Mouse (Mus musculus): ENCODE data around the gene Srrt. TPM values are rescaled to one million over a fixed set of nuclear protein-coding genes. Genes with fewer than 3 reads are reported as not detected.
A peak's percentile ranks its signal among the peaks of the same experiment; 100 is the strongest.

Srrt gene
- polyA plus RNA-seq, 1 experiment from 2014 or later: 158 TPM

GRCm38 (mm10) chr5:137301253-137301652 is 6.2 kb downstream of the Srrt start:
- Histone ChIP-seq H3K9me3 (ENCODE audit: low read length) (no peaks in the 10 kb centered on the region), H3K36me3 (ENCODE audit: insufficient read depth, low read length) (peaks cover 78% of the 10 kb centered on the region), H3K9ac (replicated peaks; ENCODE audit: low read length) (no peak overlapping the region), H3K27me3 (ENCODE audit: insufficient read depth, low read length) (no peaks in the 10 kb centered on the region), H3K27ac (ENCODE audit: low read length) (no peak overlapping the region), H3K4me2 (replicated peaks; ENCODE audit: low read depth, low read length) (no peak overlapping the region), H3K4me3 (ENCODE audit: low read length) (no peak overlapping the region), H3K4me1 (ENCODE audit: insufficient read depth, low read length) (peaks cover 24% of the 10 kb centered on the region)
- 86% methylated on average over 21 of the region's 21 CpGs for WGBS
- 0 out of 2 replicates have a peak, but pooled peaks have one; percentile 37 for ATAC-seq (ENCODE audit: low FRiP score, low TSS enrichment)

GRCm38 (mm10) chr5:137299240-137299639 is 8.2 kb downstream of the Srrt start:
- no peak for ATAC-seq (ENCODE audit: low FRiP score, low TSS enrichment)
- Histone ChIP-seq H3K27ac (ENCODE audit: low read length) (no peak overlapping the region), H3K4me1 (ENCODE audit: insufficient read depth, low read length) (peaks cover 12% of the 10 kb centered on the region), H3K9ac (replicated peaks; ENCODE audit: low read length) (no peak overlapping the region), H3K27me3 (ENCODE audit: insufficient read depth, low read length) (no peaks in the 10 kb centered on the region), H3K4me3 (ENCODE audit: low read length) (no peak overlapping the region), H3K36me3 (ENCODE audit: insufficient read depth, low read length) (peaks cover 89% of the 10 kb centered on the region), H3K4me2 (replicated peaks; ENCODE audit: low read depth, low read length) (no peak overlapping the region), H3K9me3 (ENCODE audit: low read length) (no peaks in the 10 kb centered on the region)
- WGBS: 85% methylated on average over 7 of the region's 7 CpGs

- Histone ChIP-seq H3K9me3 (ENCODE audit: low read length) (no peaks in the 10 kb centered on the region), H3K27ac (ENCODE audit: low read length) (no peak overlapping the region), H3K36me3 (ENCODE audit: insufficient read depth, low read length) (peaks cover 69% of the 10 kb centered on the region), H3K9ac (replicated peaks; ENCODE audit: low read length) (no peak overlapping the region), H3K4me2 (replicated peaks; ENCODE audit: low read depth, low read length) (no peak overlapping the region), H3K4me1 (ENCODE audit: insufficient read depth, low read length) (peaks cover 14% of the 10 kb centered on the region), H3K4me3 (ENCODE audit: low read length) (no peak overlapping the region), H3K27me3 (ENCODE audit: insufficient read depth, low read length) (no peaks in the 10 kb centered on the region; the same call in none of the 2 replicates)
- no peak for ATAC-seq (ENCODE audit: low FRiP score, low TSS enrichment)
- WGBS: 91% methylated on average over 14 of the region's 14 CpGs
Measured at GRCm38 (mm10) chr5:137297126-137297525, 10.3 kb downstream of the Srrt start.

- H3K4me1 ChIP-seq (ENCODE audit: insufficient read depth, low read length): peaks cover 14% of the 10 kb centered on the region
- H3K27ac ChIP-seq (ENCODE audit: low read length): no peak overlapping the region
- peaks cover 56% of the 10 kb centered on the region for H3K36me3 ChIP-seq (ENCODE audit: insufficient read depth, low read length)
- H3K4me3 ChIP-seq (ENCODE audit: low read length): no peak overlapping the region
- ATAC-seq (ENCODE audit: low FRiP score, low TSS enrichment): no peak
- H3K9me3 ChIP-seq (ENCODE audit: low read length): no peaks in the 10 kb centered on the region
- 92% methylated on average over 15 of the region's 15 CpGs for WGBS
- no peak overlapping the region for H3K9ac ChIP-seq (replicated peaks; ENCODE audit: low read length)
- peaks cover 7% of the 10 kb centered on the region for H3K27me3 ChIP-seq (ENCODE audit: insufficient read depth, low read length)
- H3K4me2 ChIP-seq (replicated peaks; ENCODE audit: low read depth, low read length): no peak overlapping the region
Measured at GRCm38 (mm10) chr5:137295712-137296111, 11.8 kb downstream of the Srrt start.

GRCm38 (mm10) chr5:137295296-137295695 is 12.2 kb downstream of the Srrt start:
- Histone ChIP-seq H3K36me3 (ENCODE audit: insufficient read depth, low read length) (peaks cover 52% of the 10 kb centered on the region), H3K4me2 (replicated peaks; ENCODE audit: low read depth, low read length) (peak overlapping the region; percentile 98), H3K27me3 (ENCODE audit: insufficient read depth, low read length) (peaks cover 11% of the 10 kb centered on the region), H3K27ac (ENCODE audit: low read length) (no peak overlapping the region), H3K4me1 (ENCODE audit: insufficient read depth, low read length) (peaks cover 14% of the 10 kb centered on the region), H3K9me3 (ENCODE audit: low read length) (no peaks in the 10 kb centered on the region), H3K9ac (replicated peaks; ENCODE audit: low read length) (peak overlapping the region; percentile 76), H3K4me3 (ENCODE audit: low read length) (peak overlapping the region; percentile 63)
- no peak for ATAC-seq (ENCODE audit: low FRiP score, low TSS enrichment)
- 81% methylated on average over 9 of the region's 9 CpGs for WGBS

GRCm38 (mm10) chr5:137294744-137295093 is 12.8 kb downstream of the Srrt start:
- Histone ChIP-seq H3K27ac (ENCODE audit: low read length) (peak overlapping the region; percentile 85), H3K36me3 (ENCODE audit: insufficient read depth, low read length) (peaks cover 46% of the 10 kb centered on the region), H3K9me3 (ENCODE audit: low read length) (no peaks in the 10 kb centered on the region), H3K4me2 (replicated peaks; ENCODE audit: low read depth, low read length) (peak overlapping the region; percentile 98), H3K4me3 (ENCODE audit: low read length) (peak overlapping the region; percentile 63), H3K9ac (replicated peaks; ENCODE audit: low read length) (peak overlapping the region; percentile 76), H3K27me3 (ENCODE audit: insufficient read depth, low read length) (peaks cover 17% of the 10 kb centered on the region), H3K4me1 (ENCODE audit: insufficient read depth, low read length) (peaks cover 14% of the 10 kb centered on the region)
- 5% methylated on average over 18 of the region's 18 CpGs for WGBS
- peak; percentile 60 for ATAC-seq (ENCODE audit: low FRiP score, low TSS enrichment)

GRCm38 (mm10) chr5:137293839-137294743 is 13.4 kb downstream of the Srrt start, which contains the start of gene Ufsp1:
Ufsp1 (plus strand) TSS chr5:137294629.
- Histone ChIP-seq H3K4me2 (replicated peaks; ENCODE audit: low read depth, low read length) (peak within 1 kb of the TSS; percentile 98), H3K9ac (replicated peaks; ENCODE audit: low read length) (peak within 1 kb of the TSS; percentile 82), H3K9me3 (ENCODE audit: low read length) (no peaks in the 10 kb centered on the region), H3K27ac (ENCODE audit: low read length) (peak within 1 kb of the TSS; percentile 96), H3K4me1 (ENCODE audit: insufficient read depth, low read length) (peaks cover 16% of the 10 kb centered on the region), H3K27me3 (ENCODE audit: insufficient read depth, low read length) (peaks cover 23% of the 10 kb centered on the region), H3K4me3 (ENCODE audit: low read length) (peak within 1 kb of the TSS; percentile 63), H3K36me3 (ENCODE audit: insufficient read depth, low read length) (peaks cover 40% of the 10 kb centered on the region)
- 0% methylated on average over 52 of the region's 52 CpGs for WGBS
- ATAC-seq (ENCODE audit: low FRiP score, low TSS enrichment): peak; percentile 93

GRCm38 (mm10) chr5:137293282-137293681 is 14.2 kb downstream of the Srrt start:
- H3K27me3 ChIP-seq (ENCODE audit: insufficient read depth, low read length): peaks cover 28% of the 10 kb centered on the region
- peaks cover 32% of the 10 kb centered on the region for H3K36me3 ChIP-seq (ENCODE audit: insufficient read depth, low read length)
- peaks cover 24% of the 10 kb centered on the region for H3K4me1 ChIP-seq (ENCODE audit: insufficient read depth, low read length)

GRCm38 (mm10) chr5:137291381-137291926 is 16.0 kb downstream of the Srrt start:
- Histone ChIP-seq H3K4me3 (ENCODE audit: low read length) (no peak overlapping the region), H3K36me3 (ENCODE audit: insufficient read depth, low read length) (peaks cover 13% of the 10 kb centered on the region), H3K27ac (ENCODE audit: low read length) (no peak overlapping the region), H3K9ac (replicated peaks; ENCODE audit: low read length) (0 out of 2 replicates have a peak overlapping the region, but pooled peaks have one; percentile 6), H3K4me1 (ENCODE audit: insufficient read depth, low read length) (peaks cover 40% of the 10 kb centered on the region), H3K4me2 (replicated peaks; ENCODE audit: low read depth, low read length) (no peak overlapping the region), H3K9me3 (ENCODE audit: low read length) (no peaks in the 10 kb centered on the region), H3K27me3 (ENCODE audit: insufficient read depth, low read length) (peaks cover 43% of the 10 kb centered on the region)
- no peak for ATAC-seq (ENCODE audit: low FRiP score, low TSS enrichment)
- WGBS: 76% methylated on average over 15 of the region's 15 CpGs

More at GRCm38 (mm10) chr5:137293282-137293681, 14.2 kb downstream of the Srrt start:
- no peaks in the 10 kb centered on the region for H3K9me3 ChIP-seq (ENCODE audit: low read length)
- peak overlapping the region; percentile 98 for H3K4me2 ChIP-seq (replicated peaks; ENCODE audit: low read depth, low read length)
- peak overlapping the region; percentile 96 for H3K27ac ChIP-seq (ENCODE audit: low read length)
- H3K4me3 ChIP-seq (ENCODE audit: low read length): peak overlapping the region; percentile 63
- H3K9ac ChIP-seq (replicated peaks; ENCODE audit: low read length): peak overlapping the region; percentile 82
- WGBS: 0% methylated on average over 15 of the region's 15 CpGs
- peak; percentile 62 for ATAC-seq (ENCODE audit: low FRiP score, low TSS enrichment)

All from kidney, embryonic 16.5 days (tissue).